Mouse (Mus musculus) intestine, postnatal 0 days (tissue): ENCODE measurements around the gene Irs2. TPM values are rescaled to one million over a fixed set of nuclear protein-coding genes. Genes with fewer than 3 reads are reported as not detected.

Experiments
- ATAC-seq: fragments of 200-750 bp; cut with Nextera tagmentation; 2 replicates; pipeline ENCODE4 v1.8.0; 2017; ENCODE audit warnings: mild to moderate bottlenecking, moderate TSS enrichment, moderate library complexity
- H3K27ac ChIP-seq: fragments of 300-500 bp; sonication (generic); 2 replicates; pipeline ENCODE4 v1.5.1; 2014; ENCODE audit warnings: mild to moderate bottlenecking, low read depth, low read length, moderate library complexity
- H3K27me3 ChIP-seq: fragments of 300-500 bp; sonication (generic); replicated peaks from 2 replicates; pipeline ENCODE4 v1.6.1; 2014; ENCODE audit warnings: low read length, mixed read lengths; ENCODE audit not compliant: control insufficient read depth, insufficient read depth
- H3K36me3 ChIP-seq: fragments of 300-500 bp; sonication (generic); 2 replicates; pipeline ENCODE4 v1.6.1; 2014; ENCODE audit warnings: mild to moderate bottlenecking, moderate library complexity; ENCODE audit not compliant: control insufficient read depth, insufficient read depth
- H3K4me1 ChIP-seq: fragments of 300-500 bp; sonication (generic); replicated peaks from 2 replicates; pipeline ENCODE4 v1.6.1; 2014; ENCODE audit warnings: antibody characterized with exemption, low read length, mixed read lengths; ENCODE audit not compliant: control insufficient read depth, insufficient read depth
- H3K4me2 ChIP-seq: fragments of 300-500 bp; sonication (generic); replicated peaks from 2 replicates; pipeline ENCODE4 v1.6.1; 2014; ENCODE audit warnings: low read depth, mild to moderate bottlenecking, moderate library complexity
- H3K4me3 ChIP-seq: fragments of 300-500 bp; sonication (generic); 2 replicates; pipeline ENCODE4 v1.5.1; 2014; ENCODE audit warnings: low read depth, low read length
- H3K9ac ChIP-seq: fragments of 300-500 bp; sonication (generic); 2 replicates; pipeline ENCODE4 v1.6.1; 2014; ENCODE audit warnings: mild to moderate bottlenecking, low read depth, low read length
- H3K9me3 ChIP-seq: fragments of 300-500 bp; sonication (generic); 2 replicates; pipeline ENCODE4 v1.6.1; 2016; ENCODE audit warnings: mixed run types; ENCODE audit not compliant: control insufficient read depth
- CTCF ChIP-seq: sonication (generic); IDR thresholded peaks from 2 replicates; pipeline ENCODE4 v1.5.1; 2016; ENCODE audit warnings: low read depth, mild to moderate bottlenecking, control low read depth, antibody characterized with exemption, moderate library complexity
- WGBS: fragments of 180-500 bp; shearing (Covaris S2); extraction: QIAGEN DNeasy Blood & Tissue Kit; methylation state at CpG from one replicate; pipeline ENCODE4 v1.1.7; 2014; 5-methylcytosine and 5-hydroxymethylcytosine counted together
- polyA plus RNA-seq: library from polyadenylated mRNA; unstranded; fragments of >200 nt; fragmentation: Nextera tagmentation; extraction: Ambion mirVana; gene quantifications from 2 replicates; pipeline ENCODE4 v1.2.1, GENCODE M21; 2015

Gene Irs2
- polyA plus RNA-seq, 1 experiment from 2014 or later, result 7.7 TPM

DNA sequence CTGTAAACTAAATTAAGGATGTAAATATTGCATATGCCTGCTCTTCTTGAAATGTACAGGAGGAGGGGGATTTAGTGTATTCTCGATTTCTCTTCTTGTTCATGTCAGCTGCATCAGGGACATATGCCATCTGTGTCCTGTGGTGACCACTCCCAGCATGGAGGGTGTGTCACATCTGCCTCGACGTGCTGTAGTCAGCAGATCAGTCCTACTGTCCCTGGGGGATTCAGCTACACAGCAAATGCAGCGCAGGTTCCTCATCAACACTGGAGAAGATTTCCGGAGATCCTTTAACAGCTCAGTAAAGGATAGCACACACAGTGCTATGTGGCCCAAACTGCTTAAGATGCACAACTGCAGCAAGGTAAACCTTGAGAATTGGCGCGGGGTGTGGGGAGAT lies 23.2 kb downstream of the Irs2 start:
- H3K4me2 ChIP-seq, result no peak overlapping the region
- no peaks in the 10 kb centered on the region for H3K4me1 ChIP-seq
- no peak overlapping the region for H3K27ac ChIP-seq
- no peak for TF ChIP-seq CTCF
- no peak overlapping the region for H3K4me3 ChIP-seq
- no peaks in the 10 kb centered on the region for H3K27me3 ChIP-seq
- no peak overlapping the region for H3K9ac ChIP-seq
- H3K9me3 ChIP-seq, result no peaks in the 10 kb centered on the region
- WGBS, result 80% methylated on average over 7 of the region's 7 CpGs
- ATAC-seq, result no peak
- peaks cover 38% of the 10 kb centered on the region for H3K36me3 ChIP-seq

DNA sequence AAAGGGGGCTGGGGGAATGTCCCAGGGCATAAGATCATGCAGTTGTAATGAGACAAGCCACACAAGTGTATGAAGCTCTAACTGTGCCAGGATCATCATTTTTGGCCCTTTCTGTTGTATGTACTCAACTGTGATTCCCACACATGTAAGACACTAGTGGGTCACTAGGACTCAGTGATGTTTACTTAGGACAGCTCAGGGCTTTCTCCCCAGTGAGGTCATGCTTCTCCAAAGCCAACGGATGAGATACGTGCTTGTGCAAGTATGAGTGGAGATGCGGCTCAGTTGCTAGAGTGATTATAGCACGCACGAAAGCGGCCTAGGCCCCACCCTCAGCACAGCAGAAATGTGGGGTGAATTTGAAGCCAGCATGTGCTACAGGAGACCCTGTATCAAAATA lies 27.4 kb downstream of the Irs2 start:
- no peak for ATAC-seq
- no peak overlapping the region for H3K27ac ChIP-seq
- H3K4me1 ChIP-seq, result peaks cover 12% of the 10 kb centered on the region; the same call in 1 of the 2 replicates
- H3K9me3 ChIP-seq, result no peaks in the 10 kb centered on the region
- WGBS, result 88% methylated on average over 6 of the region's 6 CpGs
- no peak overlapping the region for H3K4me2 ChIP-seq
- no peak overlapping the region for H3K9ac ChIP-seq
- H3K27me3 ChIP-seq, result no peaks in the 10 kb centered on the region
- peaks cover 18% of the 10 kb centered on the region for H3K36me3 ChIP-seq
- TF ChIP-seq CTCF, result no peak
- no peak overlapping the region for H3K4me3 ChIP-seq

DNA sequence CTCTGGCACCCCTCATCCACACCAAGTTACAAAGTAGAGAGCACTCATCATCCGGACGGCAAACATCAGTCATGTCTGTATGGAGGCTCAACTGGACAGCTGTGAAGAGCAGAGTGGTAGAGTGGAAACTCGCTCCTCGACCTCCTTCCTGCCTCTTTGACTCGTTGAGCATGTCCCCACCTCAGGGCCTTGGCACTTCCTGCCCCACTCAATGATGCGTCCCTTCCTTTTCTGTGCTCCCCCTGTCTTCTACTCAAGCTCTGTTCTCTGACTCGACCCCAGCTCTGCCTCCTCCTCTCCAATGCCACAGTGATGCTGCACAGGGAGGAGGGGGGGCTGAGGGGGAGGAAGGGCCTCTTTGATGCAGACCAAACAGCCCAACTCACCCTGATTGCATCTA lies 28.3 kb downstream of the Irs2 start:
- no peak for TF ChIP-seq CTCF
- no peak for ATAC-seq
- H3K4me2 ChIP-seq, result no peak overlapping the region

DNA sequence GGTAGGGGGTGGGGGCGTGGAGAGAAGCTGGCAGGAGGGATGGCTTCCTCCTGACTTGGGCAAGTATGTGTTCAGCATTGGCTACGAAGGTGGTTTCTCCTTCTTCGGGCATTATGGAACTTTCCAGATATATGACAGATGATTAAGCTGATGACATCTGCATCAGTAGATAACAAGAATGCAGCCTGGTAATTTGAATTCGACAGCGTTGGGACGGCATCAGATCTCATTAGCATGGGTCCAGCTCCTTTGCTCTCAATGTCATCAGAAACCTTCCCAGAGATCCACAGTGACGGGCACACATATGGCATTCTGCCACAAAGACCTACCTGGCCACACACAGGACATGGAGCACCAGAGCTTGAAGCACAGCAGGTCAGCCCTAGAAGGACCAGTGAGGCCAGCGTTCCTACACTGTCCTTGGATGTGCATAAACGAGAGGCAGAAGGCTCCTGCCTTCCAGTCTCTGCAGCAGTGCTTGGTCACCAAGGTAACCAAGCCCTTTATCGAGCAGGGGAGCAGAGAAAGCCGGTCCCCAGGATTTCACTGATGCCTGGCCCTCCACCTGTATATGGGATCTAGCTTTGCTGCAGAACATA lies 29.0 kb downstream of the Irs2 start:
- H3K27ac ChIP-seq, result no peak overlapping the region
- H3K27me3 ChIP-seq, result no peaks in the 10 kb centered on the region
- TF ChIP-seq CTCF, result no peak
- H3K4me3 ChIP-seq, result no peak overlapping the region
- peaks cover 6% of the 10 kb centered on the region; the same call in 1 of the 2 replicates for H3K36me3 ChIP-seq
- H3K9me3 ChIP-seq, result no peaks in the 10 kb centered on the region
- H3K9ac ChIP-seq, result no peak overlapping the region
- no peak overlapping the region for H3K4me2 ChIP-seq
- ATAC-seq, result no peak
- 71% methylated on average over 11 of the region's 11 CpGs for WGBS
- H3K4me1 ChIP-seq, result peaks cover 16% of the 10 kb centered on the region; the same call in 1 of the 2 replicates

More for the DNA sequence above, 28.3 kb downstream of the Irs2 start:
- Histone ChIP-seq H3K27me3 (no peaks in the 10 kb centered on the region), H3K9ac (no peak overlapping the region), H3K36me3 (peaks cover 12% of the 10 kb centered on the region; the same call in 1 of the 2 replicates), H3K4me3 (no peak overlapping the region), H3K9me3 (no peaks in the 10 kb centered on the region), H3K4me1 (peaks cover 14% of the 10 kb centered on the region; the same call in 1 of the 2 replicates), H3K27ac (no peak overlapping the region)
- WGBS, result 64% methylated on average over 7 of the region's 7 CpGs

DNA sequence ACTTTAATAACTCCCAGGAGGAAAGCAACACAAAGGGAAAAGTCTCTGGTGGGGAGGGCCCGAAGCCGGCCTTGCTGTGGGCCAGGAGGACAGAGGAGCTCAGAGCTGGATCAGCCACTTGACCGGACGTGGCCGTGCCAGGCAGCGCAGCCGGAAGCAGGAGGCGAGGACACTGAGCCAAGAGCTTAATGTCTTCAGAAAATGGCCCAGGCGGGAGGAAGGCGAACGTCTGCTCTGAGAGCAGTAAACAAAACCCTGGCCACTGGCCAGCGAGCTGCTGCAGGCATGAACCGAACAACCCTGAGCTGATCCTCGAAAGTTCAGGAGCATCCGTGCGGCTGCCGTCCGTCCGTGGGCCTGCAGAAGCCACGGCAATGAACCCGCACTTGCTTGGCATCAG lies 29.9 kb downstream of the Irs2 start:
- no peak overlapping the region for H3K9ac ChIP-seq
- WGBS, result 41% methylated on average over 21 of the region's 21 CpGs
- peaks cover 18% of the 10 kb centered on the region; the same call in 1 of the 2 replicates for H3K4me1 ChIP-seq
- H3K4me2 ChIP-seq, result no peak overlapping the region
- no peak for TF ChIP-seq CTCF
- 0 out of 2 replicates have a peak, but pooled peaks cover 3% of the 10 kb centered on the region for H3K36me3 ChIP-seq
- H3K27ac ChIP-seq, result peak overlapping the region; percentile 62
- no peaks in the 10 kb centered on the region for H3K9me3 ChIP-seq
- no peak overlapping the region for H3K4me3 ChIP-seq
- no peak for ATAC-seq
- no peaks in the 10 kb centered on the region for H3K27me3 ChIP-seq

DNA sequence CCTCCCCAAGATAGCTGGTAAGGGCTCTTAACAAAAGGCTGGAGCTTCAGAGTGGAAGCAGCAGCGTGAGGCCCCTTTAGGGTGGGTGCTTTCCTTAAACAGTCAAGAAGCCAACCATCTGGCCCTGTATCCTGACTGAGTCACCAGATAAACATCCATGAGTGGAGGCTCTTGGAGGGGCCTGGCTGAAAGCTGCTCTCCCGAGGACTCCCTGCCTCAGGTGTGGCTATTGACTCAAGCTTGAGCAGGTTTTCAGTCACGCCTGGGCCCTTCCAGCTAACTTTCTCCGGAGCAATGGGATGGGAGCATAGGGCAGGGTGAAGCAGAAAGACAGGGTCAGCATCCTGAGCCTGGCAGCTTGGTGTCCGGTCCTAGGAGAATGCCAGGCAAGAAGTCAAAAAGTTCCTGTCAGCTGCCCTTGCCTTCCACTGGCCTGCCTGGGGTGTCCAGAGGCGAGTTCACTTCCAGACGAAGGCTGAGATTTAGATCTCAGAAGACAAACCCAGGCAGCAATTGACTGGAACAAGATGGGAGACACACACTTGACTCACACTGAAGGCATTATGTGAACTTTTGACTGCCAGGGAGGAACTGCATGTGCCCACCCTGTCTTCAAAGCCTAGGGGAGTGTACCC lies 30.4 kb downstream of the Irs2 start:
- H3K4me1 ChIP-seq, result peaks cover 18% of the 10 kb centered on the region; the same call in 1 of the 2 replicates

More for the DNA sequence above, 30.4 kb downstream of the Irs2 start:
- Histone ChIP-seq H3K27me3 (no peaks in the 10 kb centered on the region), H3K27ac (peak overlapping the region; percentile 62), H3K36me3 (no peaks in the 10 kb centered on the region), H3K4me2 (no peak overlapping the region), H3K9me3 (no peaks in the 10 kb centered on the region), H3K9ac (no peak overlapping the region), H3K4me3 (no peak overlapping the region)
- no peak for TF ChIP-seq CTCF
- 25% methylated on average over 7 of the region's 7 CpGs for WGBS
- peak; percentile 74 for ATAC-seq
